Mouse (Mus musculus): Measurements from ENCODE around the gene Crk.

- TF ChIP-seq CTCF (IDR thresholded peaks at IDR 0.05; ENCODE audit: low read depth) (no peak), EP300 (IDR thresholded peaks at IDR 0.05; ENCODE audit: low read depth) (no peak)
These were observed 9.7 kb upstream of the Crk start for GRCm38 (mm10) chr11:75669176-75669852.

Measured in liver, postnatal 0 days (tissue).